Mouse (Mus musculus): ENCODE results near the gene Catsper3.
A peak's percentile ranks its signal among the peaks of the same experiment; 100 is the strongest.

The Catsper3 gene

DNA sequence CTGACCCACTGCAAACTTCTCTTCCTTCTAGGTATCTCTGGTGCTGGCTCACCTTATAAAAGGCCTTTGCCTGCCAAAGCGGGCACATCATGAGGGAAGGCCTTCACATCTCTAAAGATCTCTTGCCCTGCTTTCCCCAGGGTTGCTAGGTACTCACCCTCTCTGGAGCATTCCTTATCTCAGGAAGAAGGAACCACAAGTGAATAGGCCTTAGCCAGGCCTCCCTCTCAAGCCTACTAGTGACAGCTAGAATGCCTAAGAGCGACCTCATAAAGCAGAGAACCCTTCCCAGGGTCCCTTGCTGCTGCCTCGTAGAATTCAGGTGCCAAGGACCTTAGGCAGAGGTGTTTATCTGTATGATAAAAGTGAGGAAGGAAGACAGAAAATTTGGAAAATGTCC is at the start of gene Catsper3:
Catsper3 (plus strand) TSS at position 301 of the 400 bp plus-strand sequence.
- no peak for DNase-seq

DNA sequence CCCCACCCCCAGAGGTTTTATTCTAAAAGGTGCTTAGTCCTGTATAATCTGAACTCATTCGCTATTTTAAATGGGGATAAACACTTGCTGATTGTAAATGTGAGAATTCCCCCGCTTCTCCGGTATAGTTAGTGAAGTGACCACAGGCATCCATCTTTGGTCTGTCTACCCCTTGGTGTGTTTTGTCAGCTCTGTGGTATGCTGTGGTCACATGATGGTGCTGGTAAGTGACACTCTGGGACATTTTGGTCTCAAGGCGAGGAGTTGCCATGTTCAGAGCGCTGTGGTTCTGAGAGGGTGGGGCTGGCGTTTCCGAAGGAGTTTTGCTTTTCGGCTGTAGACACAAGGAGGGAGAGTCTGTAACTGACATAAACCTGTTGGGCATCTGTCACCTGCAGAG is 46.5 kb upstream of the Catsper3 start:
- DNase-seq, result no peak

DNA sequence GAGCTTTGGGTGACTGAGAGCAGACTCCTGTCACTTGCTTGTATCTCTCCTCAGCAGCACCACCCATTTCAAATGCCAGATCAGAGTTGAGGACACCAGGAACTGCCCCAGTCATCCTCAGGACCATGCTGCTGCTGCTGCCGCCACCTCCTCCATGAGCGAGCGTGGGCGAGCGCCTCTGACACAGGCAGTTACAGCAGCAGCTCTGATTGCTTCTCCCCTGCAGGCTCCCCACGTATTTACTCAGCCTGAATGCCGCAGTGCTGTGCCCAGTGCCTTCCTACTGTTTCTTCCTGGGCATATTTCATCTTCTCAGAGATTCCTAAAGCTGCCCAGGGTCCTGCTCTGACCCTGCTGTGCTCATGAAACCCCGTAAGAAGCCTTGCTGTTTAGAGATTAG is 42.1 kb upstream of the Catsper3 start:
- DNase-seq, result no peak

DNA sequence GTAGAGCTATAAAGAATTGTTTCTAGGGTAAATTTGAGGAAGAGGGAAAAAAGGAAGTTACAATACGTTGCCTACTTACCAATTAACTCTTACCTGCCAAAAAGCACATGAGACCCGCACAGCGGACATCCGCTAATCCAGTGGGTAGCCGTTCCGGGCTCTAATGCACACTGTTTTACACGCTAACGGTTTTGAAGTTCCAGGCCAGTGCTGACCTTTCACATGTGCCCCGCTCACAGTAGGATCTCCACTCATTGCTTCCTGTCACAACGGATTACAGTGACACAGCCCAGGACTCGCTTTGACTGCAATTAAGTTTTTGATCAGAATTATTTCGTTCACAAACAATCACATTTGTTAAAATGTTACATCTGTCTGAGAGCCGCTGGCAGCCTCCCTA is 30.0 kb upstream of the Catsper3 start:
- DNase-seq, result no peak

DNA sequence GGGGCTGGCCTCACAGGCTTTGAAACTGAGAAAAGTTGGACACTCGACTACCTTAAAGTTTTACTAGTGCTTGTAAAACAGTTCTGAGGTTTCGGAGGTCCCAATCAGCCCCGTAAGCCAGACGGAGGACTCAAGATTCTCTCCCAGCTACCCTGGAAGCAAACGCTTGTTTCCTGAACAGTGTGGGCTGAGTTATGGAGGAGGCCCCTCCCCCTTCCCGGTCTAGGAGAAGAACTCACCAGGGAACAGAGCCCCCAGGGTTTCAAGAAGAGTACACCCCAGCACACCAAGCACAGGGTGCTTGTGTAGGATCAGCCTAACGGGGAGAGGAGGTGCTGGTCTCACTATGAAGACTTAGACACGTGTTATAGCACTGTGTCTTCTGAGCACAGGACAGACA is 27.6 kb upstream of the Catsper3 start:
- DNase-seq, result peak; percentile 61

DNA sequence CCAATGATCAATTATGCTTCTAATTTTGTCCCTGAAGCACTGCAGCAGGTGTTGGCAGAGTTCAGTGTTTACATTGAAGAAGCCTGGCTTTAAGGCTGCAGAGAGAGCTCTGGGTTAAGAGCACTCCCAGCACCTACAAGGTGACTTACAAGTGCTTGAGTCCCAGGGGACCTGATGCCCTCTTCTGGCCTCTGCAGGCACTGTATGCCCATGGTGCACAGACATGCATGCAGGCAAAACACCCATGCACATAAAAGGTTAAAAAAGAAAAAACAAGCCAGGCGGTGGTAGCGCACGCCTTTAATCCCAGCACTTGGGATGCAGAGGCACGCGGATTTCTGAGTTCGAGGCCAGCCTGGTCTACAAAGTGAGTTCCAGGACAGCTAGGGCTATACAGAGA is 26.7 kb upstream of the Catsper3 start:
- peak; percentile 32 for DNase-seq

DNA sequence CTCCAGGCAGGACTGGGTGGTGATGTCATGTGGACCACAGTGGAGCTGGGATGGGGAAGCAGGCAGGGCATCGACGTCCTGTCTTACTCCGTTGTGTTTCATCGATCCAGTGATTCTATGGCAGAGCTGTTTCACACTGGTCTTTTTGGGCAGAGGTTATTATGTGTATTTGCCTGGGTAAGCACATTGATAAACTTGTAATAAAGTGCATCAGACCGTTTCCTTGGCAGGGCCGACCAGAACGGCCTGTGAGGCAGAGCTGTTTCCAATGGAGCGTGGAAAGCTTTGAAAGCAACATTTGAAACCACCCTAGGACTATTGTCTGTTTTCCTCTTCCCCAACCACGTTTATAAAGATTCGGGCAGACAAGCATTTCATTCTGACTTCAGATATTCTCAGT is 23.8 kb upstream of the Catsper3 start:
- DNase-seq, result no peak

DNA sequence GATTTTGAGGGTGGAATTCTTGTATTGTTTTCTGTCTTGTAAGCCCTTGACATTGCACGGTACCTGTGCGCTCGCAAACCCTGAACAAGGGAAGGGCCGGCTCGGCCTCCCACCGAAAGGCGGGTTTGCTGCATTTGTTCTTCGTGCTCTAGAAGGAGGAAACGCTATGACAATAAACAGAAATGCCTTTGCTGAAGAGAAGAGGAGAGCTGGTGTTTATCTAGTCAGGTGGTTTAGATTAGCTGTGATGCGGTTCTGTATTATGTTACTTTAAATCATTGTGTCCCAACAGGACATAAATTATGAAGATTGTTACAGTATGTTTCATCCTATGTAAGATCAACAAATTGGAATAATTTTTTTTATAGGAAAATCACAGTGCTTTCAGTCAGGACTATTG is 22.9 kb upstream of the Catsper3 start:
- DNase-seq, result no peak

DNA sequence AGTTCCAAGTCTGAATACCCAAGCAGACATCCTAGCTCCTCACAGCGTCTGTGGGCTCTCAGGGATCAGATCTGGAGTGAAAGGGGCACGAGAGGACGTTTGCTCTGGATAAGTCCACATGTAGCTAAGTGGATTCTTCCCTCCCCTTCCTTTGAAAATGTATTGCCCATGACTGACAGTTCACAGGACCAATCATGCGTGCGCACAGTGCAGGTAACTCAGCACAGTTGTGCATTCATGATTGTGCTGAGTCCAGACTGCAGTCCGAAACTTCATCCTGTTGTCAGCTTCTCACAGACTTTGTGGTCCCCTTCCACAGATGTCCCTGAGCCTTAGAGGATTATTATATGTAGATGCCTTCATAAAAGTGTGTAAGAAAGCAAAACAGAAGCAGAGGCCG is 10.0 kb upstream of the Catsper3 start:
- no peak for DNase-seq

DNA sequence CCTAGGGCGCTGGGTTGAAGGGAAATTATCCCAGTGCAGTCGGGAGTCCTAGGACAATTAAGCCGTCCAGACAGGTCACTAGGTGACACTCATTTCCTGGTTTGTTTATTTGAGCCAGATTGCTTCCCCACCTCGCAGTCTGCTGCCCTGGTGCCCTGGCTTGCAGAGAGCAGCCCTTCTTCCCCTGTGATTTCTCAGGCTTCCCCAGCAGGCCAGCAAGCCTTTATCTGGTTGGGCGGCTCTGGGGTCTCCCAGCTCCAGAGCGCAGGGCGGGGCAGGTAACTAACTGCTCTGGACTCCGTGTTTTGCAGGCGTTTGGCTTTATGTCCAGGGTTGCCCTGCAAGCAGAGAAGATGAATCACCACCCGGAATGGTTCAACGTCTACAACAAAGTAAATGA is 9.3 kb upstream of the Catsper3 start:
- no peak for DNase-seq

DNA sequence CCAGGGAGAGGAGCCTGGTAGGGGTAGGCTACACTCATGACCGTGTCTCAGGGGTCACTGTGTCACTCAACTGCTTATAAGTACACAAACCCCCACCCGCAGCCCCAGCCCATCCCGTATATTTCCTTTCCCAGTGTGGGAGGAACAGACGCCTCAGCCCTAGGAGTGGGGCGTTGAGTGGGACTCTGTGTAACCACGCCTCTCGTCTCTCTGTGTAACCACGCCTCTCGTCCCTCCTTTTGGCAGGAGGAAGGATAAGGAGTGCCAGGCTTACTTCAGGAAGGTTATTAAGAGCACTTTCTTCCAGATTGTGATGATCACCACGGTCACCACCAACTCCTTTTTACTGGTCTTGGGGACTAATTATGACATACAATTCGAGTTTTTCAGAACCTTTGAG is 1.8 kb downstream of the Catsper3 start:
- DNase-seq, result no peak

DNA sequence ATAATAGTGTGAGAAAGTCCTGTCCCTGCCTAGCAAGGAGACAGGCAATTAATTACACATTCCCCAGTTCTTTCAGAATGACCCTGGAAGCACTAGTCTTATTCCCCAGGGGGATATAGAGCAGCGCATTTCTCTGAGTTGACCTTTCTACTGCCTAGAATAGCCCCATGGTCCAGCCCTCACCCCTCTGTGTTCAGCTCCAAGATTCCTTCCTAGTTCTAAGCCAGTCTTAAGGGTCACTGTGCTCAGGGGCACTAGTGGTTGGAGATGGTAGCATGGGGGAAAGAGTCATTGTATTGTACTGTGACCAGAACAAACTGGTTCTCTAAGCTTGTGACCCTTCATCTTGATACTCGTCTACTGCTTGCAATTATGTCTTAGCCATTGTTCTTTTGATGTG is 16.9 kb downstream of the Catsper3 start:
- no peak for DNase-seq

DNA sequence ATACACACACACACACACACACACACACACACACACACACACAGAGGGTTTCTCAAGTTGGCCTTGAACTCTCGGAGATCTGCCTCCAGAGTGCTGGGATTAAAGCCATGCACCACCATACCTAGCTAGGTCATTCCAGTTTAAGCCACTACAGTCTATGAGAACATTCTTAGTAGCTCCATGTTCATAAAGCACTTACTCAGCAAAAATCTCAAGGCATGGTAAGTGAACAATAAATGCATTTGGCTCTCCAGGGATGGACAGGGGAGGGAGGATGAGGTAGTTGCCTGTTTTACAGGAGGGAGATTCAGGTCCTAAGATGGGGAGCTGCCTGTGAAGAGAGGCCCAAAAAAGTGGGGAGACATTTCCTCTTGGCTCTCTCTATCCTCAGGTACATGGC is 19.6 kb downstream of the Catsper3 start:
- no peak for DNase-seq

DNA sequence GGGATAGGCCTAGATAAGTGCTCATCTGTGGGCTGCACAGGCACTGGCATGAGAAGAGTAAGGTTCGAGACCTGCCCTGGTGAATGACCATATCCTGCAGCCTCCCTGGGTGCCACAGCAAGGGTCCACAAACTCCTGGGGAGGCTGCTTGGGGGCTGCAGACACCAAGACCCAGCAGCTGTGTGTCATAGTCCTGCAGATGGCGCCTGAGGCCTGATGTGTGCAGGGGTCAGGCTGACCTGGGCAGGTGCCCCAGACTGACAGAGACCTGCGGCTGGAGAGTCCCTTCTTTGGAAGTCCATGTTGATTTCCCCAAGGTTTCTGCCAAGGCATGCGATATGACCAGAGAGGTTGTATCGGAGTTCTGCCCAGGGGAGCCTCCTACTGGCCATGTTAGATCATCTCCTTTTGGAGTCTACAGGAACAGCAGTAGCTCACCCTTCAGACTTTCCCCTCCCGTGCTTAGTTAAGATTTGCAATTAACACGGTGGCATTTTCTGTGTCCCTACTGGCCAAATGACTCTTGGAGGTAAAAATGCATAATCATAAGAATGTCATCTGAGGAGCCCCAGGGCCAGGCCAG is 24.8 kb downstream of the Catsper3 start:
- no peak for DNase-seq

DNA sequence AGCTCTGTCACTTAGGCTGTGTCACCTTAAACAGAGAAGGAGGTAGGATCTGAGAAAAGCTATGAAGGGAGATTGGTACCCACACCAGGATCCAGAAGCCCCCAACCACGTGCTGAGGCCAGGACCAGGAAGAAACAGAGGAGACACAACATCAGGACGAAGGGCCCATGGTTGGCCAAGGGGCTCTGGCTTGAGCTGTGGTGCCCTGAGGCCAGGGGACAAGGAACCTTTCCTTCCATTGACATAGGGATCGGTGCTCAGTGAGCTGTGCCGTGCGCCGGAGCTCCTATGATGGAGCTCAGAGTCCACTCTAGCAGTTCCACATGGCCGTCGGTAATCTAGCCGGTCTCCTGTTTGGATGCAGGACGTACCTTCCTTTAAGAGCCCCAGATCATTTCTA is 25.3 kb downstream of the Catsper3 start:
- no peak for DNase-seq

DNA sequence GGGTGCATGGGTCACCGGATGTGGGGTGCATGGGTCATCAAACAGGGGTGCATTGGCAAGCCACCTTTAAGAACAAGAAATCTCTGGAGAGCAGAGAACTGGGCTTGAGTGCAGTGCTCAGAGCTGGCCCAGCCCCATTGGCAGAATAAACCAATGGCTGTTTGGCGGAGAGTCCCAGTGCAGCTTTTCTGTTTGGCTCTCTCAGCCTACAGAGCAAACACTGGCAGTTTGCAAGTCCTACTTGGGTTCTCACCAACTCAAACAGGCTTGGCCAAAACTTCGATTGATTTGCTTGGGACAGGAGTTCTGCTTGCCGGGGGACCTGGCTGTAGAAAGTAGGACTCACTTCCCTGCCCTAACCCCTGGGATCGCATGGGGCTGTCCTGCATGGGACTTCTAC is 26.6 kb downstream of the Catsper3 start:
- DNase-seq, result no peak

DNA sequence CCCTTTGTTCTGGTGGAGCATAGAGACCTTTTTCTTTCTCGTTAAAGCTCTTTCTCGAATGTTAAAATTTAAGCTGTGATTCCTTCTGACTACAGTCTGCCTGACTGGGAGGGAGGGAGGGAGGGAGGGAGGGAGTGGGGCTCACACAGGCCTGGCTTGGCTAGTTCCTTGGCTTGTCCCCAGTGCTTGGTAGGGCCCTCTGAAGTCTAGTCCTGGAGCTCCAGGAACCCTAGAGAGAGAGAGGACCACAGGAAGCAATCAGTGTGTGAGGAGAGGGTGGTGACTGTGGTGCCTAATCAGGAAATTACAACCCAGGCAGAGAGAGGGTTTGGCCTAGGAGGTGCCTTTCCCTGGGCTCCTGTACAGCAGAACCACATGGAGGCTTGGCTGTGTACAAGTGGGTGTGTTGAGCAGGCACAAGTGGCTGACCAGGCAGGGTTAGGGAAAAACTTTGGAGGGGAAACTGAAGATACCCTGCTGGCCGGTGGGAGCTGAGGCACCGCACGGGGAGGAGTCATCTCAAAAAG is 29.2 kb downstream of the Catsper3 start:
- no peak for DNase-seq

DNA sequence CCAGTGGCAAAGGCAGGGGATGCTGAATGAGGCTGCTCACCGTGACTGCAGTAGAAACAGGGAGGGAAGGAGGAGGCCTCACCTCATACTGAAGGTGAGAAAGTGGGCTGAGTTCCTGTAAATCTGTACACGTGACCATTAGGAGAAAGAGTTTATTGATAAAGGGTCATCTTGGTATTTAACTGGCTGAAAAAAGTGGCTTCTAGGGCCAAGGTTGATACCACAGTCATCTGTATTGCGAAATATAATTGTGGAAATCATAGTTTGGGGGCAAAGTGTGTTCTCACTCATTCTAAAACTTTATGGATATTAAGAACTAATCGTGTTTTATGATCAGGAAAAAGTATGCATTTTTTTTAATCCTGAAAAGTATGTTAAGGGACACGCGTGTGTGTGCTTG is 30.5 kb downstream of the Catsper3 start:
- no peak for DNase-seq

DNA sequence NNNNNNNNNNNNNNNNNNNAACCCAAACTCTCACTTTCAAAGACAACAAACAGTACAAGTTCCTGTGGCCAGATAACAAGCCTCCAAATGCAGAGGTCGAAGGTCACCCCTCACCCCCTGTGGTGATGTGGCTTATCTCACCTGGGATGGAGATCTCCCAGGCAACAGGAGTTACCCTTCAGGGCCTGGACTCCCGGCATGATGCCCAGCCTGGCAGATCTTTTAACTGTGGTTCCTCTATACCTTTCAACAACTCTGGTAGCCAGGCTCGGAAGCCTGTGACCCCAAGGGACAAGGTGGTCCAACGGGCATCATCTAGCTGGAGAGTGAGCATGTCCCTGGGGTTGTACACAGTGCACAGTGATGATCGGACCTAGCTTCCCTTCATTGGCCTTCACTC is 38.1 kb downstream of the Catsper3 start:
- no peak for DNase-seq

DNA sequence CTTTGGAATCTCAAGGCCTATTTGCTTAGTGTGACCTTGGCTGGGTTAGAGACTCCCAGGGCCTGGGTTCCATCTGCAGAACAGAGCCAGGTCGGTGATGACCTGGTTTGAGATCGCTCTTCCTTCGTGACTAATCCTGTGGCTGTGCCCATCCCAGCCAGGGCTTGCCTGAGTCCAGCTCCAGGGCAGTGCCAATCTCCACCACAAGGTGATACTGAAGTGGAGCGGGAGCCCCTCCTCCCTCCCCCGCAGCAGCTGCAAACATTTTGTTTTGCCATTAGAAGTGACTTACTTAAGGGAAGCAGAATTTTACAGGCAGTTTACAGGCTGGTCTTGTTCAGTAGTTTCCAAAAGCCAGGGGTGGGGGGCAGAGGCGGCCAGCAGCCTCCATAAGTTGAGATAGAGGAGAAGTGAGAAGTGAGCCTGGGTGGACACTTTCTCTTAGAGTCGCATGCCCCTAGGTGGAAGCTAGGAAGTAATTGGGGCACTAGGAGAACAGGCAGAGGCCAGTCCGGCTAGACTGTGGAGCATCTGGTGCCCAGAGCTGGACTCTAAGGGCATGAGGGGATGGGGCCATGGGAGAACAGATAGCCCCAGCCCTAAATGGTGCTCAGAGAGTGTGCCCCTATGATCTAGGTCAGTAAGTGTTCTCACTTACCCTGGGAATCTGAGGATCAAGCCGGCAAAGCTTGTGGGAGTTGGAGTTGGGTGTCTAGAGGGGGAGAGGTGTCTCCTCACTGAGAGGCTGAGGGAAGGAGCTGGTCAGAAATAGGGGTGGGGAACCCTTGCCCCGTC is 40.0 kb downstream of the Catsper3 start:
- DNase-seq, result no peak

DNA sequence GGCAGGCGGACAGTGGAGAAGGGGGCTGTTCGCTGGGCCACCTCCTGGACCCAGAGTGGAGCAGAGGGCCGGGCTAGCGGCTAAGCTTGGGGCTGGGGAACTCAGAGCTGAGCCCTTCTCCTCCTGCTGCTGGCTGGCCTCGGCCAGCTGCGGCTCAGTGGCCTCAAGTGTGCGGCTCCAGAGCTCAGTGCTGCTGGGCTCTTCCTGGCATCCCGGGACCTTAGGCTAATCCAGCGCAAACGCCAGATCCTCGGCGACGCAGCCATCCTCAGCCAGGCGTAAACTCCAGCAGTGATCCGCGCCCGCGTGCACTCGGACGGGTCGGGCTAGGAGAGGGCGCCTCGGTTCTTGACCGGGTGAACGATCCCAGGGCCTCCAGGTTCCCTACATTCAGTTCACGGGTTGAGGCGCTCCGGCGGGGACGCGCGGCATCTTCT is 40.9 kb downstream of the Catsper3 start:
- DNase-seq, result peak; percentile 27

DNA sequence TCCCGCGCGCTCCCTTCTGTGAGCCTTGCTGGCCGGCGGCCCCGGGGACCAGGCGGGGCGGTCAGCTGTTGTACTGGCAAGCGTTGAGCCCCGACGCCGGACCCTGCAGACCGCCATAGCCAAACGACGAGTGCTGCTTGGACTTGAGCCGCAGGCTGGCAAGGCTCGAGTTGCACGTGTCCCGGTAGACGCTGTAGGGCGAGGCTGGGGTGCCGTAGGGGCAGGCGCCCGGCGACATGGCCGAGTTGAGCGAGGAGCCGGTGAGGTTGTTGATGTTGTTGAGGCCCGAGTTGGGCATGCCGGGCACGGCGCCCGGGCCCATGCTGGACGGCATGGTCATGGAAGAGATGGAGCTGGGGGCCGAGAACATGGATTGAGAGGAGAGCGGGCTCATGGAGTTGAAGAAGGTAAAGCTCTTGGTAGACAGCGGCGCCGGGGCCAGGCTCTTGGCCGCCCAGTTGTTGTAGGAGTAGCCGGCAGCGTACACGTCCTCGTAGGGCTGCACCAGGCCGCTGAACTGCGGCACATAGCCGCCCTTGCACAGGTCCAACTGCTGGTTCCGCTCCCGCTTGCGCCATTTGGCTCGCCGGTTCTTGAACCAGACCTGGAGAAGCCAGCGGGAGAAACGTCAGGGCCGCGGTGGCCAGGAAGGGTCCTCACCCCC is 41.8 kb downstream of the Catsper3 start:
- DNase-seq, result peak; percentile 40

DNA sequence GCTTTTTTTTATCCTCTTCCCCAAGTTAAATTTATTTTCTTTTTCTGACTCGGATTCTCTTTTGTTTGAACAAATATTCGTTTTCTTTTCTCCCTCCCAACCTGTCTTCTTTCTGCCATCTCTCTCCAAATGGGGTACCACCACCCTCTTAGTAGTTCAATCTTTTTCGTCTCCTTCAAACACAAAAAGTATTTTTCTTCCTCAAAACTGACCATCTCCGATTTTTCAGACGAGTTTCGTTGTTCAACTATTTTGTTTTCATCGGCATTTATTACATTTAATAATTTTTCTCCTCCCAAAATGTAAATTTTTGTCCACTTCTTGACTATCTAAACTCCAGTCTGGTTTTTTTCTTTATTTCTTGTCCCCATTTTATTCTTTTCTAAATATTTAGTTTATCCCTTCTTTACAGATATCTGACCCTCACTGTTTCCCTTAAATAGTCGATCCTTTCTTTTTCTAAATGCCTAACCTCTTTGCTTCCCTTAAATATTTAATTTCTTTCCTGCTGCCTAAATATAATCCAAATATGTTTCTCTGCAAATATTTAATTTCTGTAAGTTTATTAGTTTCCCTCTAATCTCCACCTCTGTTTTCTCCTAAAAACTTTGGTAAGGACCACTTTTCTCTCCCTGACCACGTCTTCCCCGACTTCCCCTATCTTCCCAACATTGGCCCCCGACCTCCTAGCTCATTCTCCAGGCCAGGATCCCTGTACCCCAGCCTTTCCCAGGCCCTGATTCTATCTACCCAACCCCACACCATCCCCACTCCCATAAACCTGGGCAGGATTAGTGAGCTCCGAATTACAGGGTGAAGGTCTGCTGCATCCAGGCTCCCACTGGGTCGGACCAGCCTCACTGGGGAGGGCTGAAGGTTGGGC is 42.7 kb downstream of the Catsper3 start:
- no peak for DNase-seq

Data from kidney, postnatal 10 days (tissue).